Mouse (Mus musculus) spleen, adult 2 months (tissue): ENCODE results near the gene Scaf8. TPM values are rescaled to one million over a fixed set of nuclear protein-coding genes. Genes with fewer than 3 reads are reported as not detected.
A peak's percentile ranks its signal among the peaks of the same experiment; 100 is the strongest.
"Not testable (repeated sequence)": the region's sequence is repeated elsewhere in the genome, so short reads cannot be mapped to it uniquely, and the experiment has no call there.

Source experiments
- DNase-seq, 2 experiments: peaks; one replicate each; pipeline versions ENCODE4 v3.0.0 to v3.0.0-alpha.2; 2012 to 2021; ENCODE audit warnings: low spot score in 2 of 2, low read depth in 1 of 2
- H3K27ac ChIP-seq: fragments of 200-500 bp; 2 replicates; pipeline ENCODE4 v1.5.1; 2012; ENCODE audit warnings: low read length, inconsistent platforms; ENCODE audit not compliant: insufficient read depth
- H3K27me3 ChIP-seq: fragments of 200-500 bp; 2 replicates; pipeline ENCODE4 v1.6.1; 2012; ENCODE audit warnings: mild to moderate bottlenecking, moderate library complexity, low read length, inconsistent platforms; ENCODE audit not compliant: control insufficient read depth, insufficient read depth
- H3K36me3 ChIP-seq: fragments of 200-500 bp; 2 replicates; pipeline ENCODE4 v1.6.1; 2012; ENCODE audit warnings: mild to moderate bottlenecking, low read length, inconsistent platforms; ENCODE audit not compliant: control insufficient read depth, insufficient read depth
- H3K4me1 ChIP-seq: fragments of 200-500 bp; 2 replicates; pipeline ENCODE4 v1.6.1; 2011; ENCODE audit warnings: inconsistent platforms; ENCODE audit not compliant: control insufficient read depth, insufficient read depth, insufficient read length
- H3K4me3 ChIP-seq: fragments of 200-500 bp; 2 replicates; pipeline ENCODE4 v1.5.1; 2011; ENCODE audit warnings: mild to moderate bottlenecking, inconsistent platforms; ENCODE audit not compliant: insufficient read depth, insufficient read length; ENCODE audit errors: extremely low read depth
- CTCF ChIP-seq: fragments of 200-500 bp; IDR thresholded peaks from 2 replicates; pipeline ENCODE4 v1.5.1; 2011; ENCODE audit warnings: mild to moderate bottlenecking, inconsistent platforms; ENCODE audit not compliant: insufficient read depth, insufficient read length, insufficient replicate concordance; ENCODE audit errors: extremely low read depth
- POLR2A ChIP-seq: fragments of 200-500 bp; IDR thresholded peaks from 2 replicates; pipeline ENCODE4 v1.6.1; 2011; ENCODE audit warnings: low read depth, low read length, inconsistent platforms
- WGBS: fragments of 180-500 bp; shearing (Covaris S2); methylation state at CpG from one replicate; pipeline ENCODE4 v1.1.7; 2018; 5-methylcytosine and 5-hydroxymethylcytosine counted together
- polyA plus RNA-seq: library from polyadenylated mRNA; depleted of rRNA; stranded (reverse); fragments of >200 nt; gene quantifications from 2 replicates; pipeline ENCODE4 v1.2.3, GENCODE M21; 2012

Gene Scaf8
- polyA plus RNA-seq, 1 experiment: 18.6 TPM

DNA sequence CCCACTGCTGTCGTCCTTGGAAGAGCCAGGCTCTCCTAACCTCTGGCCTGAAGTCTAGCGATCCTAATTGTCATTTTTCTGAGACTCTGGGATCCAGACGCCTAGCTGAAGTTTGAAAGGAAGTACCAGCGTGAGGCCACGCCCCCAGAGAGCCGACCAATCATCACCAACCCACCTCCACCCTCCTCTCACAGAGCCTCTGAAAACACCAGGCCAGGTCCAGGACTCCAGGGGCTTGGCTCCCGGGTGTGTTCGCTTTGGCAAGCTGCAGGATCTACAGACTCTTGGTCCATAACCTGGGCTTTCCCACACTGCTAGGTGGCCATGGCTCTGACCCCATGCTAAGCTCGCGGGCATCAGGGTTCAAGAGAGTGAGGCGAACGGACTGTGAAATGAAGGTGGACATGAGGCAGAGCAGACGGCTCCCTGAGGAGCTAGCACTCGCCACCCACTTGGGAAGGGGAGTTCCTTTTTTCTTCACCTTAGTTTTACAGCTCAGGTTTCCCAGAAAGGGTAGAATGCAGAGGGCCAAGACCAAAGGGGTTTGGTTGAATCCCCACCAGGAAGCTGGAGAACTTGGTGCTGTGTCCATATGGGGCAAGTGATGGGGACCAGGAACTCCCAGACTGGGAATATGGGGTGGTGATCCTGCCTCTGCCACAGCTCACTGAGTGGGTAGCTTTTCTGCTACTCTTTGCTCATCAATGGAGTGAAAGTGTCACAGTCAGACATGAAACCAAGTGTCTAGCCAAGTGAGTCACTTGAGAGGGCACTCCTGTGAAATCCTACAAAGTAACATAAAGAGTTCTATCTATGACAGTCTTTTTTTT is 12.2 kb upstream of the Scaf8 start:
- 7% methylated on average over 14 of the region's 14 CpGs for WGBS

DNA sequence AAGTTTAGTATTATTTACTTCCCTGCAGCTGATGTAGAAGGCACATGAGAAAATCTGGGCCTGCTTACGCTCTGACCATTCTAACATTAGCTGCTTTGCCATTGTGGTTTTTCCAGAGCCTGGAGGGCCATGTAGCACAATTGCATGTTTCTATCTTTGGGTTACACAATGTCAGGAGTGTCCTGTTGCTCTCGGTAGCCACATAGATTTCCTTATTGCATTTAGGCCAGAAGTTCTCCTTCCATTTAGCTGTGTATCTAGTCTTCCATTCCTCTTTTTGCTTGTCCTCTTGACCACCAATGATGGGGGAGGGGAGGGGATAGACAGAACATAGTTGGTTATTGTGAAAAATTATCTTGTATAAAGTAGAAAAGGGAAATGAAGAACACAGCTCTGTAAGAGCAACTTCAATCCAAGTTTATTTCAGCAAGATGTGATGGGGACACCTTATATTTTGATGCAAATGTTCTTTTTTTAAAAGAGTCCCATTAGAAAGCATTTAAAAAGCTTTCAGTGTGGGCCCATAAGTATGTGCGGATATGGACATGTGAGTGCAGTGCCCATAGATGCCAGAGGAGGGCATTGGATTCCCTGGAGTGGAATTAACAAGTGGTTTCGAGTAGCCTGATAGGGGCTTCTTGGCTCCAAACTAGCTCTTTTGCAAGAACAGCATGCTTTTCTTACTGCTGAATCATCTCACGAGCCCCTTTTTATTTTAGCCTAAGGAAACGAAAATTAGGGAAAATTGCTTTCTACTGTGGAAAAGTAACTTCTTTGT is 10.4 kb upstream of the Scaf8 start:
- Histone ChIP-seq H3K27me3 (no peaks in the 10 kb centered on the region), H3K4me3 (no peak overlapping the region), H3K36me3 (no peaks in the 10 kb centered on the region), H3K4me1 (no peaks in the 10 kb centered on the region; the same call in 1 of the 2 replicates), H3K27ac (no peak overlapping the region)
- WGBS: 86% methylated on average over 6 of the region's 6 CpGs
- DNase-seq: no peak
- TF ChIP-seq CTCF: no peak
- no peak for TF ChIP-seq POLR2A

More for the DNA sequence above, 12.2 kb upstream of the Scaf8 start:
- peak overlapping the region; percentile 52 for H3K4me3 ChIP-seq
- H3K27ac ChIP-seq: 0 out of 2 replicates have a peak overlapping the region, but pooled peaks have one; percentile 6
- H3K27me3 ChIP-seq: no peaks in the 10 kb centered on the region
- DNase-seq: peak in 1 of 2 experiments; percentile 67
- no peaks in the 10 kb centered on the region for H3K36me3 ChIP-seq
- TF ChIP-seq CTCF (no peak), POLR2A (no peak)
- no peaks in the 10 kb centered on the region; the same call in 1 of the 2 replicates for H3K4me1 ChIP-seq

- Histone ChIP-seq H3K4me3 (no peak overlapping the region), H3K36me3 (no peaks in the 10 kb centered on the region), H3K27ac (no peak overlapping the region), H3K27me3 (no peaks in the 10 kb centered on the region), H3K4me1 (no peaks in the 10 kb centered on the region; the same call in 1 of the 2 replicates)
- no peak for DNase-seq
- TF ChIP-seq POLR2A (no peak), CTCF (no peak)
- 84% methylated on average over 1 of the region's 1 CpGs for WGBS
Observed at GRCm38 (mm10) chr17:3105022-3105421, 9.8 kb upstream of the Scaf8 start.

DNA sequence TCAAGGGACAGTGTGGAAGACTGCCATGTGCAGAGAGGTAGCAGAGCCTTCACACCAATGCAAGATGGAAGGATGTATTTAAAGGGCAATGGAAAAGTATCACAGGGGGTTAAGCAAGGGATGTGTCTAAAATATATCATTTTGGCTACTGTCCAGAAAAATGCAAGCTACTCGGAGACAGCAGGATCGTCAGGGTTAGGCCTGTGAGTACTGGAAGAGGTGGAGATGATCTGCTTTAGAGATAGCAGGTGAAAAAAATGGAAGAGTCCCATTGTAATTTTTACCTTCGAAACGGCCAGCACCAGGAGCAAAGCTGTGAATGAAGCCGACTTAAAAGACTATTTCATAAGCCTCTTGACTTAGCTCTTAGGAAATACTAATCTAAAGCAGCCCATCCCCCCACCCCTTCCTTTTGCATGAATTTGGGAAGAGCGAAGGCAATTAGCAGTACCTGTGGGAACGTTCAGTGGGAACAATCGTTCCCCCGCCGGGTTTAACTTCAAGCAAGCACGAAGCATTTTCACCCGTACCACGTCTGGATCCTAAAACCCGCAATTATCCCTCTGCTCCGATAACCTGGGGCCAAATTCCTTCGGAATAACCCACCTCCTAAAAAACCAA is 925 bp upstream of the Scaf8 start:
- Histone ChIP-seq H3K36me3 (no peaks in the 10 kb centered on the region), H3K27ac (peak overlapping the region; percentile 99), H3K27me3 (no peaks in the 10 kb centered on the region), H3K4me1 (peaks cover 10% of the 10 kb centered on the region), H3K4me3 (peak overlapping the region; percentile 91)
- no peak for TF ChIP-seq POLR2A
- TF ChIP-seq CTCF: no peak
- DNase-seq: no peak
- WGBS: 1% methylated on average over 16 of the region's 16 CpGs

- WGBS: 0% methylated on average over 31 of the region's 31 CpGs
- H3K4me3 ChIP-seq: peak overlapping the region; percentile 91
- DNase-seq: peak in 1 of 2 experiments; percentile 74
- H3K36me3 ChIP-seq: no peaks in the 10 kb centered on the region
- TF ChIP-seq CTCF: no peak
- TF ChIP-seq POLR2A: no peak
- H3K27me3 ChIP-seq: no peaks in the 10 kb centered on the region
- H3K27ac ChIP-seq: peak overlapping the region; percentile 99
- H3K4me1 ChIP-seq: peaks cover 15% of the 10 kb centered on the region
Observed at GRCm38 (mm10) chr17:3114358-3114719, 433 bp upstream of the Scaf8 start.

- WGBS: 1% methylated on average over 46 of the region's 47 CpGs
- TF ChIP-seq POLR2A (no peak), CTCF (no peak)
- Histone ChIP-seq H3K27me3 (no peaks in the 10 kb centered on the region), H3K27ac (peak overlapping the region; percentile 99), H3K4me3 (peak overlapping the region; percentile 91), H3K36me3 (no peaks in the 10 kb centered on the region), H3K4me1 (peaks cover 18% of the 10 kb centered on the region)
- peak; percentile 56 to 70 for DNase-seq
Observed at GRCm38 (mm10) chr17:3115380-3115974, 705 bp downstream of the Scaf8 start.

DNA sequence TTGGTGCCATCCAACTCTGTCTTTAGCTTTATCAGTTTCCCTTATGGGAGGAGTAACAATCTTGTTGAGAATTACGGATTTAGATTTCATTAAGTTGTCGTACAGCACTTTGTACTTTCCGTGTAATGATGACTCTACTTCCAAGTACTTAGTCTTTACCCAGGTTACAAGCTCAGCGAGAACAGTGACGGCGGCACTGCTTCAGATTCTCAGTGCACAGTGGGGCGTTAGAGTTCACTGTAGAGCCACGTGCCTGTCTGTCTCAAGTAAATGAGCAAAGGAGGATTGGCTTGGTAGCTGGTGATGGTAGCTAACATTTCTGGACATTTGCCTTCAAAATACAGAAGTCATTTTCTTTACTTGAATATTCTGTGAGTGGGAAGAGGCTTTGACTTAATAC is 6.2 kb downstream of the Scaf8 start:
- 89% methylated on average over 8 of the region's 8 CpGs for WGBS
- DNase-seq, H3K36me3 ChIP-seq, H3K4me3 ChIP-seq, H3K27me3 ChIP-seq, H3K27ac ChIP-seq: not testable (repeated sequence)
- H3K4me1 ChIP-seq: peaks cover 14% of the 10 kb centered on the region

DNA sequence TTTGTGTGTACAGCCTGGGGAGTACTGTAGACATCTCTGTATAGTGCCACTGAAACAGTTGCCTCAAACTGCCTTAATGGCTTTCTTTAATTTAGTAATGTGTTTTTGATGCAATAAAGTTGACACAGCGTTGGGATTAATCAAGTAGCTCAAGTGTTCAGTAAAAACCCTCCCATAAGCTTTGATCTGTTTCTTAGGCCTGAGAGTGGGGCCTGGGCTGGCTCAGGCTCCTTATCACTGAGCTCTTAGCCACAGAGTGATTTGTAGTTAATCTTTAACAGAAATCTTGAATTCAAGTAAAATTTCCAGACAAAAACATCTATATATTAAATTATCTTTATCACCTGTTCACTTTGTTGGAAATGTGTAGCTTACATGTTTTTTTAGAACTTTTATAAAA is 8.8 kb downstream of the Scaf8 start:
- not testable (repeated sequence) for H3K4me1 ChIP-seq, H3K4me3 ChIP-seq, DNase-seq, H3K27me3 ChIP-seq, H3K36me3 ChIP-seq, H3K27ac ChIP-seq
- WGBS: 74% methylated on average over 1 of the region's 1 CpGs
